Mouse (Mus musculus) cerebellum, adult (tissue): ENCODE measurements around the gene Gm13078.

Source experiments
- ATAC-seq: cut with Nextera tagmentation; 2 replicates; pipeline ENCODE4 v1.9.2; 2017; ENCODE audit warnings: mild to moderate bottlenecking, moderate library complexity, mixed read lengths; ENCODE audit not compliant: insufficient number of reproducible peaks, low FRiP score, low TSS enrichment

Gm13078 gene

GRCm38 (mm10) chr4:143719155-143719554 lies at the start of gene Gm13078:
Gene Gm13078, plus strand, starts transcription at chr4:143719455.
- ATAC-seq = no peak

- ATAC-seq = no peak
These were observed 16.6 kb upstream of the Gm13078 start, which contains the start of gene Gm13089 for GRCm38 (mm10) chr4:143702611-143703010. Gene Gm13089, minus strand, starts transcription at chr4:143702711.
